12 mouse cellular contexts compared by ENCODE assay signal in genomic region chr4:133292405-133292804, GRCm38 (mm10). TPM values are rescaled to one million over a fixed set of nuclear protein-coding genes. Genes with fewer than 3 reads are reported as not detected.
DNase-seq lines count a peak whose midpoint lies in the region; ATAC-seq and TF ChIP-seq lines count a peak whose summit lies in the region.
"Had no signal": no experiment of that assay in that cellular context is flagged by ENCODE, and none has a peak within 500 bp of the region (broad histone marks: within the 10 kb centered on the region; RNA-seq: fewer than 3 reads in every experiment).

No protein-coding gene starts in this region.

- peaks cover 12% of the 10 kb centered on the region for H3K27me3 ChIP-seq in hindbrain, embryonic 13.5 days
- no peaks in the 10 kb centered on the region for H3K27me3 ChIP-seq in hindbrain, embryonic 16.5 days (replicated peaks; ENCODE audit: control insufficient read depth, insufficient read depth, low read length)
- no peaks in the 10 kb centered on the region for H3K27me3 ChIP-seq in stomach, embryonic 14.5 days (ENCODE audit: control insufficient read depth, insufficient read depth, low read length)
- no peaks in the 10 kb centered on the region for H3K27me3 ChIP-seq in stomach, postnatal 0 days (ENCODE audit: control insufficient read depth, insufficient read depth, low read length)
- H3K27me3 ChIP-seq in limb, embryonic 11.5 days (ENCODE audit: control insufficient read depth, insufficient read depth, low read length), result no peaks in the 10 kb centered on the region
- H3K27me3 ChIP-seq in neural tube, embryonic 15.5 days (replicated peaks), result no peaks in the 10 kb centered on the region; the same call in 1 of the 2 replicates

- no peaks in the 10 kb centered on the region for H3K9me3 ChIP-seq in hindbrain, embryonic 13.5 days
- H3K9me3 ChIP-seq in hindbrain, embryonic 16.5 days (ENCODE audit: control insufficient read depth, low read length), result no peaks in the 10 kb centered on the region
- H3K9me3 ChIP-seq in stomach, embryonic 14.5 days (ENCODE audit: control insufficient read depth, low read depth, low read length), result no peaks in the 10 kb centered on the region
- H3K9me3 ChIP-seq in stomach, postnatal 0 days (ENCODE audit: control insufficient read depth, low read length), result no peaks in the 10 kb centered on the region
- H3K9me3 ChIP-seq in limb, embryonic 11.5 days (ENCODE audit: control insufficient read depth, low read length), result no peaks in the 10 kb centered on the region
- no peaks in the 10 kb centered on the region for H3K9me3 ChIP-seq in neural tube, embryonic 15.5 days (replicated peaks)

- WGBS in hindbrain, embryonic 13.5 days, result 43% methylated on average over 4 of the region's 4 CpGs
- WGBS in hindbrain, embryonic 16.5 days, result 53% methylated on average over 4 of the region's 4 CpGs
- 73% methylated on average over 4 of the region's 4 CpGs for WGBS in stomach, embryonic 14.5 days
- WGBS in stomach, postnatal 0 days, result 86% methylated on average over 4 of the region's 4 CpGs
- 62% methylated on average over 4 of the region's 4 CpGs for WGBS in limb, embryonic 11.5 days
- 45% methylated on average over 4 of the region's 4 CpGs for WGBS in neural tube, embryonic 15.5 days

- peaks cover 40% of the 10 kb centered on the region for H3K36me3 ChIP-seq in hindbrain, embryonic 13.5 days
- peaks cover 16% of the 10 kb centered on the region for H3K36me3 ChIP-seq in hindbrain, embryonic 16.5 days (ENCODE audit: control insufficient read depth, insufficient read depth, low read length)
- H3K36me3 ChIP-seq in stomach, embryonic 14.5 days (ENCODE audit: control insufficient read depth, insufficient read depth, low read length), result peaks cover 19% of the 10 kb centered on the region; the same call in 1 of the 2 replicates
- H3K36me3 ChIP-seq in stomach, postnatal 0 days (ENCODE audit: control insufficient read depth, insufficient read depth, low read length), result peaks cover 18% of the 10 kb centered on the region
- H3K36me3 ChIP-seq in limb, embryonic 11.5 days (ENCODE audit: control insufficient read depth, insufficient read depth, low read length), result peaks cover 3% of the 10 kb centered on the region
- peaks cover 19% of the 10 kb centered on the region for H3K36me3 ChIP-seq in neural tube, embryonic 15.5 days

- no peak for TF ChIP-seq EP300 in stomach, postnatal 0 days (optimal IDR thresholded peaks at IDR 0.05)

- DNase-seq in stomach, postnatal 0 days (ENCODE audit: low spot score), result no peak
- DNase-seq in limb, embryonic 11.5 days (ENCODE audit: low spot score), result no peak
- no peak for DNase-seq in layer of hippocampus, postnatal 10 days (ENCODE audit: low spot score in 2 of 2)
- no peak for DNase-seq in right cerebral cortex, postnatal 4 days
- DNase-seq: cerebellum, adult 2 months; heart, postnatal 10 days; kidney, adult 11 months; lung, adult 2 months had no signal

- ATAC-seq in hindbrain, embryonic 13.5 days (ENCODE audit: low FRiP score), result 0 out of 2 replicates have a peak, but pooled peaks have one; percentile 25
- no peak for ATAC-seq in hindbrain, embryonic 16.5 days
- ATAC-seq in stomach, embryonic 14.5 days (ENCODE audit: insufficient number of reproducible peaks, insufficient read depth, low FRiP score, low read depth), result 0 out of 2 replicates have a peak, but pooled peaks have one; percentile 12
- ATAC-seq in stomach, postnatal 0 days (ENCODE audit: low FRiP score, low TSS enrichment), result no peak
- ATAC-seq in limb, embryonic 11.5 days (ENCODE audit: insufficient number of reproducible peaks, low FRiP score, low TSS enrichment, low read depth), result no peak
- no peak for ATAC-seq in neural tube, embryonic 15.5 days (ENCODE audit: low FRiP score)

- H3K27ac ChIP-seq in hindbrain, embryonic 13.5 days, result peak overlapping the region; percentile 3
- H3K27ac ChIP-seq in hindbrain, embryonic 16.5 days (ENCODE audit: low read depth, low read length), result no peak overlapping the region
- peak overlapping the region; percentile 55; the same call in 1 of the 2 replicates for H3K27ac ChIP-seq in stomach, embryonic 14.5 days (ENCODE audit: low read length)
- H3K27ac ChIP-seq in stomach, postnatal 0 days (replicated peaks), result no peak overlapping the region
- H3K27ac ChIP-seq in limb, embryonic 11.5 days (replicated peaks; ENCODE audit: low read depth, low read length), result 0 out of 2 replicates have a peak overlapping the region, but pooled peaks have one; percentile 59
- no peak overlapping the region for H3K27ac ChIP-seq in neural tube, embryonic 15.5 days (replicated peaks)

- peaks cover 23% of the 10 kb centered on the region for H3K4me1 ChIP-seq in hindbrain, embryonic 13.5 days (replicated peaks)
- H3K4me1 ChIP-seq in hindbrain, embryonic 16.5 days (ENCODE audit: control insufficient read depth, insufficient read depth, low read depth, low read length), result peaks cover 4% of the 10 kb centered on the region; the same call in 1 of the 2 replicates
- H3K4me1 ChIP-seq in stomach, embryonic 14.5 days (ENCODE audit: control insufficient read depth, insufficient read depth, low read length), result peaks cover 16% of the 10 kb centered on the region
- H3K4me1 ChIP-seq in stomach, postnatal 0 days (replicated peaks; ENCODE audit: control insufficient read depth, insufficient read depth), result no peaks in the 10 kb centered on the region
- H3K4me1 ChIP-seq in limb, embryonic 11.5 days (ENCODE audit: control insufficient read depth, insufficient read depth, low read length), result peaks cover 20% of the 10 kb centered on the region
- peaks cover 17% of the 10 kb centered on the region for H3K4me1 ChIP-seq in neural tube, embryonic 15.5 days

- H3K9ac ChIP-seq in hindbrain, embryonic 13.5 days, result 0 out of 2 replicates have a peak overlapping the region, but pooled peaks have one; percentile 53
- no peak overlapping the region for H3K9ac ChIP-seq in hindbrain, embryonic 16.5 days (ENCODE audit: low read depth, low read length)
- 0 out of 2 replicates have a peak overlapping the region, but pooled peaks have one; percentile 3 for H3K9ac ChIP-seq in stomach, embryonic 14.5 days (replicated peaks; ENCODE audit: low read depth, low read length)
- H3K9ac ChIP-seq in stomach, postnatal 0 days (ENCODE audit: low read length), result no peak overlapping the region
- H3K9ac ChIP-seq in limb, embryonic 11.5 days (ENCODE audit: low read length), result no peak overlapping the region
- 0 out of 2 replicates have a peak overlapping the region, but pooled peaks have one; percentile 7 for H3K9ac ChIP-seq in neural tube, embryonic 15.5 days (replicated peaks)

- H3K4me3 ChIP-seq in hindbrain, embryonic 13.5 days, result no peak overlapping the region
- no peak overlapping the region for H3K4me3 ChIP-seq in hindbrain, embryonic 16.5 days (ENCODE audit: low read length)
- H3K4me3 ChIP-seq in stomach, embryonic 14.5 days (ENCODE audit: low read depth, low read length), result no peak overlapping the region
- no peak overlapping the region for H3K4me3 ChIP-seq in stomach, postnatal 0 days (ENCODE audit: low read depth, low read length)
- no peak overlapping the region for H3K4me3 ChIP-seq in limb, embryonic 11.5 days (ENCODE audit: low read depth, low read length)
- H3K4me3 ChIP-seq in neural tube, embryonic 15.5 days (replicated peaks), result no peak overlapping the region

- no peak overlapping the region for H3K4me2 ChIP-seq in hindbrain, embryonic 13.5 days
- H3K4me2 ChIP-seq in hindbrain, embryonic 16.5 days (ENCODE audit: low read length), result no peak overlapping the region
- no peak overlapping the region for H3K4me2 ChIP-seq in stomach, embryonic 14.5 days (replicated peaks; ENCODE audit: low read depth, low read length)
- no peak overlapping the region for H3K4me2 ChIP-seq in stomach, postnatal 0 days (replicated peaks; ENCODE audit: low read depth)
- H3K4me2 ChIP-seq in limb, embryonic 11.5 days (ENCODE audit: low read depth, severe bottlenecking), result no peak overlapping the region
- H3K4me2 ChIP-seq in neural tube, embryonic 15.5 days, result no peak overlapping the region

- TF ChIP-seq CTCF in stomach, postnatal 0 days (IDR thresholded peaks at IDR 0.05; ENCODE audit: low read depth), result no peak

RNA-seq across cellular contexts. Expression of gene Tmem222, which starts 14.8 kb away (rescaled TPM):
- polyA plus RNA-seq in hindbrain, embryonic 13.5 days (2015; fragmentation: Nextera tagmentation; extraction: Ambion mirVana), result 101 and 102 TPM in 2 replicates
- 121 and 130 TPM in 2 replicates for polyA plus RNA-seq in hindbrain, embryonic 16.5 days (2015; fragmentation: Nextera tagmentation; extraction: Ambion mirVana)
- 88.1 and 88.6 TPM in 2 replicates for polyA plus RNA-seq in stomach, embryonic 14.5 days (2014; fragmentation: Nextera tagmentation; extraction: Ambion mirVana)
- 51.4 and 53.9 TPM in 2 replicates for polyA plus RNA-seq in stomach, postnatal 0 days (2015; fragmentation: Nextera tagmentation; extraction: Ambion mirVana)
- 81.5 and 86.4 TPM in 2 replicates for polyA plus RNA-seq in limb, embryonic 11.5 days (2014; fragmentation: Nextera tagmentation; extraction: Ambion mirVana)
- polyA plus RNA-seq in neural tube, embryonic 15.5 days (2015; fragmentation: Nextera tagmentation; extraction: Ambion mirVana), result 115 and 117 TPM in 2 replicates
- total RNA-seq in layer of hippocampus, postnatal 10 days (2021), result 10 to 100 TPM; 74.9 to 80.1 TPM

RNA-seq across cellular contexts. Expression of gene Sytl1, which starts 29.5 kb away (rescaled TPM):
- 0.41 and 0.69 TPM in 2 replicates for polyA plus RNA-seq in hindbrain, embryonic 13.5 days (2015; fragmentation: Nextera tagmentation; extraction: Ambion mirVana)
- 0.44 and 0.54 TPM in 2 replicates for polyA plus RNA-seq in hindbrain, embryonic 16.5 days (2015; fragmentation: Nextera tagmentation; extraction: Ambion mirVana)
- 9.3 and 10.3 TPM in 2 replicates for polyA plus RNA-seq in stomach, embryonic 14.5 days (2014; fragmentation: Nextera tagmentation; extraction: Ambion mirVana)
- 93.5 and 109 TPM in 2 replicates for polyA plus RNA-seq in stomach, postnatal 0 days (2015; fragmentation: Nextera tagmentation; extraction: Ambion mirVana)
- 1.4 and 1.5 TPM in 2 replicates for polyA plus RNA-seq in limb, embryonic 11.5 days (2014; fragmentation: Nextera tagmentation; extraction: Ambion mirVana)
- polyA plus RNA-seq in neural tube, embryonic 15.5 days (2015; fragmentation: Nextera tagmentation; extraction: Ambion mirVana), result 0.20 and 6.0 TPM in 2 replicates
- under 1 TPM; 0.51 to 0.53 TPM for total RNA-seq in layer of hippocampus, postnatal 10 days (2021)

RNA-seq across cellular contexts. Expression of gene Map3k6, which starts 51.8 kb away (rescaled TPM):
- 1.9 and 2.0 TPM in 2 replicates for polyA plus RNA-seq in hindbrain, embryonic 13.5 days (2015; fragmentation: Nextera tagmentation; extraction: Ambion mirVana)
- 2.6 and 4.2 TPM in 2 replicates for polyA plus RNA-seq in hindbrain, embryonic 16.5 days (2015; fragmentation: Nextera tagmentation; extraction: Ambion mirVana)
- polyA plus RNA-seq in stomach, embryonic 14.5 days (2014; fragmentation: Nextera tagmentation; extraction: Ambion mirVana), result 3.1 and 3.4 TPM in 2 replicates
- polyA plus RNA-seq in stomach, postnatal 0 days (2015; fragmentation: Nextera tagmentation; extraction: Ambion mirVana), result 17.6 and 21.5 TPM in 2 replicates
- 0.98 and 1.7 TPM in 2 replicates for polyA plus RNA-seq in limb, embryonic 11.5 days (2014; fragmentation: Nextera tagmentation; extraction: Ambion mirVana)
- 3.0 and 4.0 TPM in 2 replicates for polyA plus RNA-seq in neural tube, embryonic 15.5 days (2015; fragmentation: Nextera tagmentation; extraction: Ambion mirVana)
- 1 to 10 TPM; 4.6 to 5.7 TPM for total RNA-seq in layer of hippocampus, postnatal 10 days (2021)

Comparison
In these comparisons a context has a peak if more than half of its experiments do, and no peak if none do; other contexts are left out.
1. ATAC-seq: peak in hindbrain, embryonic 13.5 days (single experiment) and stomach, embryonic 14.5 days (single experiment); none in hindbrain, embryonic 16.5 days (single experiment), stomach, postnatal 0 days (single experiment), limb, embryonic 11.5 days (single experiment) and neural tube, embryonic 15.5 days (single experiment).
2. H3K27ac ChIP-seq: peak in hindbrain, embryonic 13.5 days (single experiment), stomach, embryonic 14.5 days (single experiment) and limb, embryonic 11.5 days (single experiment); none in hindbrain, embryonic 16.5 days (single experiment), stomach, postnatal 0 days (single experiment) and neural tube, embryonic 15.5 days (single experiment).
3. H3K9ac ChIP-seq: peak in hindbrain, embryonic 13.5 days (single experiment), stomach, embryonic 14.5 days (single experiment) and neural tube, embryonic 15.5 days (single experiment); none in hindbrain, embryonic 16.5 days (single experiment), stomach, postnatal 0 days (single experiment) and limb, embryonic 11.5 days (single experiment).